ENCODE assay signal across 9 mouse cellular contexts in the genomic region with DNA sequence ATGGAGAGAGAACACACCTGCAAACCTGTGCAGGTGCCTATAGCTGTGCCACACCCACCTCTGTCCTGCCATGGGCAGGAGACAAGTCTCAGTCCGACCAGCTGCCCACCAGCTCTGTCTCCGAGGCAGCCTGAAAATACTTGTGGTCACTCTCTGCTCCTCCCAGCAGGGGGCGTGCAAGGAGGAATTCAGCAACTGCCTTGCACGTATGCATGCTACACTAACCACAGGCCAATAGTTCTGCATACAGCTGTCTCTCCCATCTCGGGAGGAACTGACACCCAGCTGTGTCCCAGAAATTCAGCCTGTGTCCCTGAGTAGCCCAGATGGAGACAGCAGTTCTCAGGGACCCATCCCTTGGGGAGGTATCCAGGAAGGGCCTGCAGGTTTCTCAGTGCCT. TPM values are rescaled to one million over a fixed set of nuclear protein-coding genes. Genes with fewer than 3 reads are reported as not detected.
DNase-seq lines count a peak whose midpoint lies in the region; ATAC-seq and TF ChIP-seq lines count a peak whose summit lies in the region.
"Had no signal": no experiment of that assay in that cellular context is flagged by ENCODE, and none has a peak within 500 bp of the region (broad histone marks: within the 10 kb centered on the region; RNA-seq: fewer than 3 reads in every experiment).

No protein-coding gene starts in this region.

- H3K9ac ChIP-seq in heart, embryonic 16.5 days (ENCODE audit: low read length) = no peak overlapping the region
- H3K9ac ChIP-seq: liver, embryonic 15.5 days had no signal

- peak; percentile 37; the same call in 1 of the 2 replicates for ATAC-seq in heart, embryonic 16.5 days (replicated peaks; ENCODE audit: extremely low read depth, insufficient read depth, low FRiP score)

- DNase-seq in CD8-positive naive resting alpha-beta T cell, adult 2 months (ENCODE audit: low read depth in 2 of 2, low spot score in 2 of 2) = peak; percentile 44 to 59
- peak; percentile 59 for DNase-seq in T-cell, adult 2 months (ENCODE audit: low spot score)
- peak; percentile 81 for DNase-seq in embryonic facial prominence, embryonic 10.5 days (ENCODE audit: low spot score)
- peak; percentile 39 to 75 for DNase-seq in layer of hippocampus, adult 2 months (ENCODE audit: low spot score in 2 of 2)
- peak; percentile 87 for DNase-seq in lung, postnatal 10 days
- peak; percentile 67 for DNase-seq in right cerebral cortex, postnatal 14 days
- DNase-seq in yolk sac, embryonic 10.5 days (ENCODE audit: low spot score) = peak; percentile 37

- peaks cover 29% of the 10 kb centered on the region for H3K4me1 ChIP-seq in embryonic facial prominence, embryonic 10.5 days
- peaks cover 8% of the 10 kb centered on the region for H3K4me1 ChIP-seq in heart, embryonic 16.5 days (ENCODE audit: control insufficient read depth, insufficient read depth, low read length)

- peak; percentile 88 for TF ChIP-seq CTCF in layer of hippocampus, adult 2 months (conservative IDR thresholded peaks at IDR 0.05)

- no peaks in the 10 kb centered on the region for H3K9me3 ChIP-seq in embryonic facial prominence, embryonic 10.5 days
- no peaks in the 10 kb centered on the region for H3K9me3 ChIP-seq in heart, embryonic 16.5 days (replicated peaks; ENCODE audit: control insufficient read depth, low read length)
- H3K9me3 ChIP-seq: liver, embryonic 15.5 days had no signal

- WGBS in embryonic facial prominence, embryonic 10.5 days = 10% methylated on average over 5 of the region's 5 CpGs
- WGBS in heart, embryonic 16.5 days = 6% methylated on average over 5 of the region's 5 CpGs

- H3K27ac ChIP-seq in embryonic facial prominence, embryonic 10.5 days (replicated peaks) = no peak overlapping the region
- H3K27ac ChIP-seq in heart, embryonic 16.5 days (ENCODE audit: low read length) = no peak overlapping the region
- H3K27ac ChIP-seq in layer of hippocampus, adult 2 months = no peak overlapping the region
- H3K27ac ChIP-seq: liver, embryonic 15.5 days had no signal

- H3K36me3 ChIP-seq in embryonic facial prominence, embryonic 10.5 days (replicated peaks) = no peaks in the 10 kb centered on the region
- H3K36me3 ChIP-seq in heart, embryonic 16.5 days (ENCODE audit: control insufficient read depth, insufficient read depth) = no peaks in the 10 kb centered on the region
- H3K36me3 ChIP-seq: liver, embryonic 15.5 days had no signal

- no peak overlapping the region for H3K4me2 ChIP-seq in heart, embryonic 16.5 days (ENCODE audit: low read depth, low read length)
- H3K4me2 ChIP-seq: liver, embryonic 15.5 days had no signal

- H3K27me3 ChIP-seq in embryonic facial prominence, embryonic 10.5 days (replicated peaks; ENCODE audit: low read depth, poor library complexity, severe bottlenecking) = peaks cover 50% of the 10 kb centered on the region
- H3K27me3 ChIP-seq in heart, embryonic 16.5 days (ENCODE audit: control insufficient read depth, insufficient read depth, low read length) = no peaks in the 10 kb centered on the region
- H3K27me3 ChIP-seq: liver, embryonic 15.5 days had no signal

- H3K4me3 ChIP-seq in embryonic facial prominence, embryonic 10.5 days = no peak overlapping the region
- no peak overlapping the region for H3K4me3 ChIP-seq in heart, embryonic 16.5 days (ENCODE audit: low read length)
- H3K4me3 ChIP-seq in layer of hippocampus, adult 2 months = no peak overlapping the region
- H3K4me3 ChIP-seq: liver, embryonic 15.5 days had no signal

RNA-seq across cellular contexts. Expression of a gene that starts 9.3 kb away (rescaled TPM):
- polyA plus RNA-seq in embryonic facial prominence, embryonic 10.5 days (2016; fragmentation: Nextera tagmentation; extraction: Ambion mirVana) = 2.3 and 2.7 TPM in 2 replicates
- polyA plus RNA-seq in heart, embryonic 16.5 days (2015; fragmentation: Nextera tagmentation; extraction: Ambion mirVana) = 5.4 and 5.7 TPM in 2 replicates
- total RNA-seq in layer of hippocampus, adult 2 months (2021) = 1 to 10 TPM; 3.8 to 5.1 TPM

RNA-seq across cellular contexts. Expression of a gene that starts 9.4 kb away (rescaled TPM):
- polyA plus RNA-seq in embryonic facial prominence, embryonic 10.5 days (2016; fragmentation: Nextera tagmentation; extraction: Ambion mirVana) = 18.5 and 21.2 TPM in 2 replicates
- 9.2 and 9.5 TPM in 2 replicates for polyA plus RNA-seq in heart, embryonic 16.5 days (2015; fragmentation: Nextera tagmentation; extraction: Ambion mirVana)
- 1 to 10 TPM; 1.1 to 2.0 TPM for total RNA-seq in layer of hippocampus, adult 2 months (2021)

RNA-seq across cellular contexts. Expression of a gene that starts 45.9 kb away (rescaled TPM):
- polyA plus RNA-seq in embryonic facial prominence, embryonic 10.5 days (2016; fragmentation: Nextera tagmentation; extraction: Ambion mirVana) = 0.28 TPM in 1 of 2 replicates, not detected in the other
- polyA plus RNA-seq in heart, embryonic 16.5 days (2015; fragmentation: Nextera tagmentation; extraction: Ambion mirVana) = not detected in 2 replicates
- total RNA-seq in layer of hippocampus, adult 2 months (2021) = under 1 TPM in 1 of 2 experiments, not detected in 1; 0.59 TPM
- polyA plus RNA-seq: liver, embryonic 15.5 days had no signal

RNA-seq across cellular contexts. Expression of a gene that starts 49.6 kb away (rescaled TPM):
- 206 and 207 TPM in 2 replicates for polyA plus RNA-seq in embryonic facial prominence, embryonic 10.5 days (2016; fragmentation: Nextera tagmentation; extraction: Ambion mirVana)
- 197 and 199 TPM in 2 replicates for polyA plus RNA-seq in heart, embryonic 16.5 days (2015; fragmentation: Nextera tagmentation; extraction: Ambion mirVana)
- 100 to 1,000 TPM; 245 to 247 TPM for total RNA-seq in layer of hippocampus, adult 2 months (2021)

Comparison
In these comparisons a context has a peak if more than half of its experiments do, and no peak if none do; other contexts are left out.
1. DNase-seq: peak in every context shown above with its lines; median percentile 87 in lung, postnatal 10 days; 81 in embryonic facial prominence, embryonic 10.5 days; 67 in right cerebral cortex, postnatal 14 days; 59 in T-cell, adult 2 months; 57 in layer of hippocampus, adult 2 months; 52 in CD8-positive naive resting alpha-beta T cell, adult 2 months; 37 in yolk sac, embryonic 10.5 days.